Mouse (Mus musculus) neural tube, embryonic 11.5 days (tissue): Measurements from ENCODE around the gene Lrrc32. TPM values are rescaled to one million over a fixed set of nuclear protein-coding genes. Genes with fewer than 3 reads are reported as not detected.

ENCODE experiments used
- ATAC-seq: fragments of 200-750 bp; cut with Nextera tagmentation; 2 replicates; pipeline ENCODE4 v1.8.0; 2017; ENCODE audit warnings: moderate number of reproducible peaks, mild to moderate bottlenecking, moderate TSS enrichment, moderate library complexity; ENCODE audit not compliant: insufficient read depth, low FRiP score, low TSS enrichment
- DNase-seq: peaks from one replicate; pipeline ENCODE4 v3.0.0-alpha.2; 2015; ENCODE audit warnings: low spot score
- H3K27ac ChIP-seq: fragments of 300-500 bp; sonication (generic); 2 replicates; pipeline ENCODE4 v1.5.1; 2014; ENCODE audit warnings: low read depth, mild to moderate bottlenecking, low read length
- H3K27me3 ChIP-seq: fragments of 300-500 bp; sonication (generic); 2 replicates; pipeline ENCODE4 v1.6.1; 2014; ENCODE audit warnings: mild to moderate bottlenecking, low read length, mixed read lengths; ENCODE audit not compliant: control insufficient read depth, insufficient read depth
- H3K36me3 ChIP-seq: fragments of 300-500 bp; sonication (generic); 2 replicates; pipeline ENCODE4 v1.6.1; 2014; ENCODE audit warnings: mild to moderate bottlenecking, low read length, moderate library complexity, mixed read lengths; ENCODE audit not compliant: control insufficient read depth, insufficient read depth
- H3K4me1 ChIP-seq: fragments of 300-500 bp; sonication (generic); 2 replicates; pipeline ENCODE4 v1.6.1; 2014; ENCODE audit warnings: low read length, mixed read lengths; ENCODE audit not compliant: control insufficient read depth, insufficient read depth
- H3K4me2 ChIP-seq: fragments of 300-500 bp; sonication (generic); 2 replicates; pipeline ENCODE4 v1.6.1; 2014; ENCODE audit warnings: low read depth, mild to moderate bottlenecking, moderate library complexity
- H3K4me3 ChIP-seq: fragments of 300-500 bp; sonication (generic); 2 replicates; pipeline ENCODE4 v1.5.1; 2014; ENCODE audit warnings: low read depth, low read length
- H3K9ac ChIP-seq: fragments of 300-500 bp; sonication (generic); 2 replicates; pipeline ENCODE4 v1.6.1; 2014; ENCODE audit warnings: mild to moderate bottlenecking, low read length
- H3K9me3 ChIP-seq: fragments of 300-500 bp; sonication (generic); 2 replicates; pipeline ENCODE4 v1.6.1; 2016; ENCODE audit warnings: low read length; ENCODE audit not compliant: control insufficient read depth
- WGBS: fragments of 180-500 bp; shearing (Covaris S2); extraction: QIAGEN DNeasy Blood & Tissue Kit; methylation state at CpG from one replicate; pipeline ENCODE4 v1.1.7; 2014; 5-methylcytosine and 5-hydroxymethylcytosine counted together
- polyA plus RNA-seq: library from polyadenylated mRNA; unstranded; fragments of >200 nt; fragmentation: Nextera tagmentation; extraction: Ambion mirVana; gene quantifications from 2 replicates; pipeline ENCODE4 v1.2.1, GENCODE M21; 2014

Gene Lrrc32
- polyA plus RNA-seq, 1 experiment from 2014 or later: 6.4 TPM

- Histone ChIP-seq H3K9me3 (no peaks in the 10 kb centered on the region), H3K36me3 (no peaks in the 10 kb centered on the region), H3K4me2 (no peak overlapping the region), H3K27ac (no peak overlapping the region), H3K4me1 (no peaks in the 10 kb centered on the region), H3K27me3 (0 out of 2 replicates have a peak, but pooled peaks cover 3% of the 10 kb centered on the region), H3K4me3 (no peak overlapping the region), H3K9ac (no peak overlapping the region)
- 75% methylated on average over 5 of the region's 5 CpGs for WGBS
- DNase-seq (no peak), ATAC-seq (no peak)
Measured at GRCm38 (mm10) chr7:98492331-98492730, 3.2 kb downstream of the Lrrc32 start.

DNA sequence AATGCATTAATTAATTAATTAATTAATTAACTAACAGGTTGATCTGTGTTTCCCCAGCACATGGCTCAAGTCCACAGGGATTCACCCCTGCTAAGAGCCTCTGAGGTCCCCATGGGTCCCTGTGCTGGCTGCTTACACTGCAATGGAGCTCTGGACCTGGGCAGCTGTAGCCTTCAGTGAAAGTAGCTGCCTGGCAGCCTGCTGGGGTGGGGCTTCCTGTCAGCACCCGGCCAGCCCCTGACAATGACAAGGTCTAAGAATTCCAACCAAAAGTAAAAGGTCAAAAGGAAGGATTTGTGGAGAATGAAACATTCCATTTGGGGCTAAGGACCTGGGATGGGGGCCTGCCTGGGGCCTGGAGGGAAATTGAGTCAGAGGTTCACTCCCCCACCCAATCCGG lies 4.2 kb downstream of the Lrrc32 start:
- no peak overlapping the region for H3K4me2 ChIP-seq
- 72% methylated on average over 2 of the region's 2 CpGs for WGBS
- ATAC-seq (no peak), DNase-seq (no peak)
- H3K27me3 ChIP-seq: 0 out of 2 replicates have a peak, but pooled peaks cover 3% of the 10 kb centered on the region
- no peaks in the 10 kb centered on the region for H3K4me1 ChIP-seq
- no peaks in the 10 kb centered on the region for H3K36me3 ChIP-seq
- H3K27ac ChIP-seq: no peak overlapping the region
- no peaks in the 10 kb centered on the region for H3K9me3 ChIP-seq
- H3K4me3 ChIP-seq: no peak overlapping the region
- no peak overlapping the region for H3K9ac ChIP-seq

GRCm38 (mm10) chr7:98493901-98494480 lies 4.9 kb downstream of the Lrrc32 start:
- Histone ChIP-seq H3K4me1 (no peaks in the 10 kb centered on the region), H3K27ac (no peak overlapping the region), H3K4me2 (no peak overlapping the region), H3K9me3 (no peaks in the 10 kb centered on the region), H3K36me3 (no peaks in the 10 kb centered on the region), H3K4me3 (no peak overlapping the region), H3K9ac (no peak overlapping the region), H3K27me3 (0 out of 2 replicates have a peak, but pooled peaks cover 3% of the 10 kb centered on the region)
- WGBS: 76% methylated on average over 18 of the region's 18 CpGs
- no peak for ATAC-seq
- no peak for DNase-seq

- no peak for DNase-seq
- 58% methylated on average over 1 of the region's 1 CpGs for WGBS
- ATAC-seq: no peak
- Histone ChIP-seq H3K36me3 (no peaks in the 10 kb centered on the region; the same call in 1 of the 2 replicates), H3K27me3 (no peaks in the 10 kb centered on the region), H3K9ac (no peak overlapping the region), H3K4me1 (no peaks in the 10 kb centered on the region), H3K4me3 (no peak overlapping the region), H3K9me3 (no peaks in the 10 kb centered on the region), H3K4me2 (no peak overlapping the region), H3K27ac (no peak overlapping the region)
Measured at GRCm38 (mm10) chr7:98495591-98495990, 6.5 kb downstream of the Lrrc32 start.

GRCm38 (mm10) chr7:98497451-98497850 lies 8.4 kb downstream of the Lrrc32 start:
- no peaks in the 10 kb centered on the region for H3K4me1 ChIP-seq
- H3K36me3 ChIP-seq: no peaks in the 10 kb centered on the region; the same call in 1 of the 2 replicates
- H3K9ac ChIP-seq: no peak overlapping the region
- no peak overlapping the region for H3K4me3 ChIP-seq
- ATAC-seq: no peak
- WGBS: 60% methylated on average over 5 of the region's 5 CpGs
- no peak overlapping the region for H3K4me2 ChIP-seq
- no peak for DNase-seq
- H3K27me3 ChIP-seq: no peaks in the 10 kb centered on the region
- H3K9me3 ChIP-seq: no peaks in the 10 kb centered on the region
- no peak overlapping the region for H3K27ac ChIP-seq

DNA sequence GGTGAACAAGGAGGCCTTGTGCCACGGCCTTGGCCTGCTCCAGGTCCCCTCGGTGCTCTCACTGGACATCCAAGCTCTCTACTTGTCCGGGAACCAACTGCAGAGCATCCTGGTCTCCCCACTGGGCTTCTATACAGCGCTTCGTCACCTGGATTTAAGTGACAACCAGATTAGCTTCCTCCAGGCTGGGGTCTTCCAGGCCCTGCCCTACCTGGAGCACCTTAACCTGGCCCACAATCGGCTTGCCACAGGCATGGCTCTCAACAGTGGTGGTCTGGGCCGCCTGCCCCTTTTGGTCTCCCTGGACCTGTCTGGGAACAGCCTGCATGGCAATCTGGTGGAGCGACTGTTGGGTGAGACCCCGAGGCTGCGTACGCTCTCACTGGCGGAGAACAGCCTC lies 9.0 kb downstream of the Lrrc32 start:
- 95% methylated on average over 12 of the region's 12 CpGs for WGBS
- no peak for DNase-seq

GRCm38 (mm10) chr7:98498656-98499560 lies 9.8 kb downstream of the Lrrc32 start:
- 86% methylated on average over 20 of the region's 20 CpGs for WGBS
- no peak overlapping the region for H3K9ac ChIP-seq

More for the DNA sequence above, 9.0 kb downstream of the Lrrc32 start:
- peaks cover 6% of the 10 kb centered on the region; the same call in 1 of the 2 replicates for H3K4me1 ChIP-seq
- H3K27ac ChIP-seq: no peak overlapping the region
- H3K27me3 ChIP-seq: no peaks in the 10 kb centered on the region
- no peaks in the 10 kb centered on the region; the same call in 1 of the 2 replicates for H3K36me3 ChIP-seq
- no peak overlapping the region for H3K4me2 ChIP-seq
- H3K4me3 ChIP-seq: no peak overlapping the region
- H3K9ac ChIP-seq: no peak overlapping the region
- H3K9me3 ChIP-seq: no peaks in the 10 kb centered on the region
- no peak for ATAC-seq

GRCm38 (mm10) chr7:98499561-98500292 lies 10.6 kb downstream of the Lrrc32 start:
- H3K27me3 ChIP-seq: no peaks in the 10 kb centered on the region
- no peak overlapping the region for H3K27ac ChIP-seq
- no peak overlapping the region for H3K4me3 ChIP-seq
- H3K4me2 ChIP-seq: no peak overlapping the region
- H3K9me3 ChIP-seq: no peaks in the 10 kb centered on the region
- H3K9ac ChIP-seq: no peak overlapping the region; the same call in 1 of the 2 replicates
- H3K36me3 ChIP-seq: no peaks in the 10 kb centered on the region; the same call in 1 of the 2 replicates
- ATAC-seq (no peak), DNase-seq (no peak)
- peaks cover 9% of the 10 kb centered on the region; the same call in 1 of the 2 replicates for H3K4me1 ChIP-seq
- WGBS: 78% methylated on average over 25 of the region's 25 CpGs

More at GRCm38 (mm10) chr7:98498656-98499560, 9.8 kb downstream of the Lrrc32 start:
- no peak overlapping the region for H3K27ac ChIP-seq
- no peaks in the 10 kb centered on the region for H3K27me3 ChIP-seq
- H3K4me3 ChIP-seq: no peak overlapping the region
- H3K4me1 ChIP-seq: peaks cover 7% of the 10 kb centered on the region; the same call in 1 of the 2 replicates
- H3K4me2 ChIP-seq: no peak overlapping the region
- no peaks in the 10 kb centered on the region for H3K9me3 ChIP-seq
- ATAC-seq: no peak
- H3K36me3 ChIP-seq: no peaks in the 10 kb centered on the region; the same call in 1 of the 2 replicates
- DNase-seq: no peak
